Mouse (Mus musculus) G1E (cell line): Measurements from ENCODE around the gene Arl13a. TPM values are rescaled to one million over a fixed set of nuclear protein-coding genes. Genes with fewer than 3 reads are reported as not detected.

Experiments used
- ATAC-seq: 2 replicates; pipeline ENCODE4 v1.8.0; 2016; ENCODE audit warnings: mild to moderate bottlenecking; ENCODE audit not compliant: insufficient number of reproducible peaks, poor library complexity, low FRiP score, severe bottlenecking; ENCODE audit errors: extremely low read depth
- DNase-seq: peaks from one replicate; pipeline ENCODE4 v3.0.0; 2012; ENCODE audit warnings: low spot score
- H3K27me3 ChIP-seq: 2 replicates; pipeline ENCODE4 v1.6.1; 2012; ENCODE audit warnings: mild to moderate bottlenecking, low read length, inconsistent platforms; ENCODE audit not compliant: insufficient read depth
- H3K36me3 ChIP-seq: replicated peaks from 2 replicates; pipeline ENCODE3; 2012; ENCODE audit warnings: mild to moderate bottlenecking, inconsistent platforms
- H3K4me1 ChIP-seq: 2 replicates; pipeline ENCODE4 v1.6.1; 2012; ENCODE audit warnings: low read depth, low read length, inconsistent platforms, mixed read lengths; ENCODE audit not compliant: insufficient read depth
- H3K4me3 ChIP-seq: 2 replicates; pipeline ENCODE4 v1.5.1; 2012; ENCODE audit warnings: low read depth, mild to moderate bottlenecking, inconsistent platforms, low read length, moderate library complexity, mixed read lengths
- H3K9me3 ChIP-seq: replicated peaks from 2 replicates; pipeline ENCODE4 v1.6.1; 2012; ENCODE audit warnings: inconsistent platforms
- CTCF ChIP-seq: IDR thresholded peaks from 2 replicates; pipeline ENCODE4 v1.5.1; 2012; ENCODE audit warnings: low read depth, low read length, inconsistent platforms, mixed read lengths
- GATA1 ChIP-seq: IDR thresholded peaks from 2 replicates; pipeline ENCODE4 v1.6.1; 2012; ENCODE audit warnings: borderline replicate concordance, low read length, inconsistent platforms, mixed read lengths
- GATA2 ChIP-seq: IDR thresholded peaks from 2 replicates; pipeline ENCODE4 v1.6.1; 2012; ENCODE audit warnings: low read depth, low read length, inconsistent platforms, borderline replicate concordance
- POLR2AphosphoS5 ChIP-seq: IDR thresholded peaks from 2 replicates; pipeline ENCODE4 v1.6.1; 2012; ENCODE audit warnings: low read depth, low read length, inconsistent platforms; ENCODE audit not compliant: insufficient replicate concordance
- TAL1 ChIP-seq: conservative IDR thresholded peaks from 2 replicates; pipeline ENCODE4 v1.6.1; 2012; ENCODE audit warnings: low read depth, low read length, inconsistent platforms, mixed read lengths
- polyA plus RNA-seq: library from polyadenylated mRNA; stranded (reverse); fragments of >175 nt; gene quantifications from 2 replicates; pipeline ENCODE4 v1.2.3, GENCODE M21; 2012
- total RNA-seq, 2 experiments: library from RNA; stranded (forward) in 1 of 2; stranded (reverse) in 1 of 2; fragments of 200-1000 nt in 1 of 2; fragments of >200 nt in 1 of 2; fragmentation: Nextera tagmentation in 1 of 2; gene quantifications; 2 replicates each; pipeline ENCODE4 v1.2.3; 2014 to 2017

The Arl13a gene
- total and polyA plus RNA-seq, 3 experiments, result not detected

DNA sequence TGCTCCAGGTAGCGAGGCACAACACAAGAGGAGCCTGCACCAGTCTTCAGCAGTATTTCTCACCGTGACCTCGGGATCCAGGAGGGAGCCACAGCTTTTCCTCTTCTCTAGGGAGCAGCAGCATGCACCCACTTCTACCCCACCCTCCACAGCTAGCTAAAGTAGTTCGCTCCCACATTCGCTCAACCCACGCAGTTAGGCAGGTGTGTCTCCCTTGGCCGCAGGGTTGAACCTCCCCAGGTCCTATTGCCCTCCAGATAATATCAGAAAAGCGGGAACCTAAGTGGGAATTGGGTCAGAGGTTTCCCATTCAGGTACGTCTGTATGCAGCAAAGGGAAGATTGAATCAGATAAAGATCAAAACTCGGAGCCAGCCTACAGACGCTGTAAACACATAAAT lies 24.5 kb upstream of the Arl13a start:
- Histone ChIP-seq H3K36me3 (no peaks in the 10 kb centered on the region), H3K27me3 (peaks cover 9% of the 10 kb centered on the region), H3K4me3 (no peak overlapping the region), H3K4me1 (peaks cover 26% of the 10 kb centered on the region), H3K9me3 (no peaks in the 10 kb centered on the region)
- DNase-seq (no peak), ATAC-seq (no peak)
- TF ChIP-seq GATA1, result no peak
- TF ChIP-seq POLR2AphosphoS5, result no peak
- no peak for TF ChIP-seq TAL1

DNA sequence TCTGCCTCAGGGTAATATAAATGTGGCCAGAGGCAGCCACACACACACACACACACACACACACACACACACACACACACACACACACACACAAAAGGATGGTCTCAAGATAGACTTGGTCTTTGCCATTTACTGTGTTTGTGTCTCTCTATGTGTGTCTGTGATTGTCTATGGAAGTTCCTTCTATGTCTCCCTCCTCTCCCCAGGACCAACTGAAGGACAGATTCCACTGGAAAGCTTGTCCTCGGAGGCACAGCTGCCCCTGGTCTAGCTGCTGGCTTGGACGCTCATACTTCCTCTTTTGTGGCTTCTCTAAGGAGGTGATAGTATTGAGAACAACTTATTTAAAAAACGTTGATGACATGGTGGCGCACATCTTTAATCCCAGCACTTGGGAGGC lies 23.8 kb upstream of the Arl13a start:
- Histone ChIP-seq H3K27me3 (peaks cover 9% of the 10 kb centered on the region), H3K4me1 (peaks cover 22% of the 10 kb centered on the region), H3K4me3 (no peak overlapping the region), H3K36me3 (no peaks in the 10 kb centered on the region), H3K9me3 (no peaks in the 10 kb centered on the region)
- TF ChIP-seq CTCF, result no peak
- TF ChIP-seq TAL1, result no peak
- TF ChIP-seq GATA2, result no peak
- no peak for TF ChIP-seq GATA1
- no peak for TF ChIP-seq POLR2AphosphoS5
- DNase-seq (peak; percentile 4), ATAC-seq (no peak)

DNA sequence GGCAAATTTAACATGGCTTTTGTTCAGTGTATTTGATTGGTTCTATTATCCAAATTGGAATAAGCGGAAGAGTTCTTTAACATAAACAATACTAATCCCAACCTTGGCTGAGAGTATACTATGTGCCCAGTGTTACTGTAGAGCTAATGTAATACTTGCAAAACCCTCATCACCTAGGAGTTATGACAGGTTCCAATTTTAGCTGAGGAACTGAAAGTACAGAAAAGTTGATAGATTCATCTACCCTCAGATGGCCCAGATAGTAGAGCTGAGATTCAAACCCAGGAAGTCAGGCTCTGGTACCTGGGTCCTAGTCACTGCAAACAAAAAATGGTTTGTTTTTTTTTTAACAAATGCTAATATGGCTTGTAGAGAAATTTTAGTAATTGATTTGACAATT lies 16.7 kb upstream of the Arl13a start:
- TF ChIP-seq GATA1, result no peak
- TF ChIP-seq TAL1, result no peak
- TF ChIP-seq CTCF, result no peak
- no peak for TF ChIP-seq POLR2AphosphoS5
- no peak for TF ChIP-seq GATA2
- Histone ChIP-seq H3K9me3 (no peaks in the 10 kb centered on the region), H3K36me3 (no peaks in the 10 kb centered on the region), H3K27me3 (no peaks in the 10 kb centered on the region), H3K4me1 (no peaks in the 10 kb centered on the region; the same call in 1 of the 2 replicates), H3K4me3 (no peak overlapping the region)
- DNase-seq (no peak), ATAC-seq (no peak)

DNA sequence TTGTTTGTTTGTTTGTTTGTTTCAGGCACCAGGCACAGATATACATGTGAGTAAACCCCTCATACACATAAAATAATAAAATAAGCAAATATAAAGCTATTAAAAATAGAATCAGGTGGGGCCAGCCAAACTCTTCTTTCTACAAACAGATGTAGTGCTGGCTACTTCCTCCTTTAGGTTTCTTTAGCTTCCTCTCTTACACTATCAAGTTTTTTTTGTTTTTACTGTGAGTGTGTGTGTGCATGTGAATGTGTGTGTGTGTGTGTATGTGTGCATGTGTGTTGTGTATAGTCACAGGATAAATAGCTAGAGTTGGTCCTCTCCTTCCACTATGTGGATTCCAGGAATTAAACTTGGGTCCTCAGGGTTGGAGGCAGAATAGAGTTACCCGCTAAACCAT lies 12.6 kb upstream of the Arl13a start:
- Histone ChIP-seq H3K36me3 (no peaks in the 10 kb centered on the region), H3K9me3 (no peaks in the 10 kb centered on the region), H3K4me1 (no peaks in the 10 kb centered on the region; the same call in 1 of the 2 replicates), H3K27me3 (no peaks in the 10 kb centered on the region), H3K4me3 (no peak overlapping the region)
- no peak for DNase-seq
- TF ChIP-seq GATA2 (no peak), POLR2AphosphoS5 (no peak), GATA1 (no peak), CTCF (no peak), TAL1 (no peak)
- no peak for ATAC-seq

- Histone ChIP-seq H3K36me3 (peaks cover 30% of the 10 kb centered on the region), H3K27me3 (no peaks in the 10 kb centered on the region), H3K4me3 (no peak overlapping the region), H3K4me1 (peaks cover 5% of the 10 kb centered on the region; the same call in 1 of the 2 replicates), H3K9me3 (no peaks in the 10 kb centered on the region)
- DNase-seq (no peak), ATAC-seq (no peak)
- no peak for TF ChIP-seq GATA1
- no peak for TF ChIP-seq TAL1
- no peak for TF ChIP-seq CTCF
- TF ChIP-seq POLR2AphosphoS5, result no peak
- TF ChIP-seq GATA2, result no peak
These were observed 21.2 kb downstream of the Arl13a start for GRCm38 (mm10) chrX:134208491-134208890.

DNA sequence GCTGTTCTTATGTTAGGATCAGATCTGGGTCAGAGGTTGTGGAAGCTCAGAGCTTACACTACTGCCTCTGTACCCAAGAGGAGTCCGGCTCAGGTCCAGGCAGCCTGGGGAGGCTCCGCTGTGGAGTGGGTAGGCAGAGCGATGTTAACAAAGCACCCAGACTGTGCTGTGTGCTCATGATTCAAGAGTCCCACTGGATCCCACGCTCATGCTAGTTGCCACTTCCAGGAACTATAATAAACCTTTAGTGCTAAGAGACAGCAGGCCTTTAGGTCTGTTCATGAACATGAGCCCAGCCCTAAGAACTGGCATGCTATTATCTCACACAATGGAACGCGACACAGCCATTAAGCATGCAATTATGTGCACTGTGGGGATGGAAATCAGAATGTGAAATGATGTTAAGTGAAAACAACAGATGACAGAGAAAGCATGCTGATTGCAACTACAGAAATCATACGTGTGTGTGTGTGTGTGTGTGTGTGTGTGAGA lies 23.9 kb downstream of the Arl13a start:
- no peaks in the 10 kb centered on the region for H3K27me3 ChIP-seq
- DNase-seq (no peak), ATAC-seq (no peak)
- H3K4me3 ChIP-seq, result no peak overlapping the region
- H3K4me1 ChIP-seq, result peaks cover 5% of the 10 kb centered on the region; the same call in 1 of the 2 replicates
- no peaks in the 10 kb centered on the region for H3K9me3 ChIP-seq
- peaks cover 31% of the 10 kb centered on the region for H3K36me3 ChIP-seq
- TF ChIP-seq GATA2 (no peak), POLR2AphosphoS5 (no peak), TAL1 (no peak), CTCF (no peak), GATA1 (no peak)

DNA sequence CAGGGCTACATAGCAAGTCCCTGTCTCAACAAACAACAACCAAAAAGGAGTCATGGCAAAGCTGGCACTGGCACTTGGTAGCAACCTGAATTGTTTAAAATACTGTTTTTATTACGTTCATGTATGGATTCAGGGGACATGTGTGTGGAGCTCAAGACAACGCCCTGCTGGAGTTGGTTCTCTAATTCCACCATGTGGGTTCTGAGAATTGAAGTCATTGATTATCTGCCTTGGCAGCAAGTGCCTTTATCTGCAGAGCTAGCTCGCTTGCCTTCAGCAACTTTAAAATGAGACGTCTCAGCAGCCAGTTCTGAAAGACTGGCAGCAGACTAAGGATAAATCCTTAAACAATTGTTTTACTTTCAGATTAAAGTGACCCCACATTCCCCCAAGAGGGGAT lies 30.9 kb downstream of the Arl13a start:
- no peak for ATAC-seq

More for the DNA sequence above, 30.9 kb downstream of the Arl13a start:
- H3K9me3 ChIP-seq, result no peaks in the 10 kb centered on the region
- no peak for TF ChIP-seq POLR2AphosphoS5
- no peak for TF ChIP-seq CTCF
- no peak for TF ChIP-seq TAL1
- TF ChIP-seq GATA2, result no peak
- H3K4me1 ChIP-seq, result peaks cover 3% of the 10 kb centered on the region; the same call in 1 of the 2 replicates
- H3K27me3 ChIP-seq, result no peaks in the 10 kb centered on the region
- H3K4me3 ChIP-seq, result no peak overlapping the region
- no peak for DNase-seq
- peaks cover 51% of the 10 kb centered on the region for H3K36me3 ChIP-seq
